12 mouse cellular contexts compared by ENCODE assay signal in genomic region chr5:139088173-139088572, GRCm38 (mm10).
DNase-seq lines count a peak whose midpoint lies in the region; ATAC-seq and TF ChIP-seq lines count a peak whose summit lies in the region.
"Had no signal": no experiment of that assay in that cellular context is flagged by ENCODE, and none has a peak within 500 bp of the region (broad histone marks: within the 10 kb centered on the region; RNA-seq: fewer than 3 reads in every experiment).

No protein-coding gene starts in this region.

- CTCF ChIA-PET in Patski (lab: Charles Lee) = interaction anchor here (1.1 to 1.9 kb wide), 2 partner anchors 12 to 240 kb away, joined by 3 to 6 read pairs; no protein-coding TSS in a partner anchor

- H3K36me3 ChIP-seq in lung, embryonic 15.5 days = no peaks in the 10 kb centered on the region
- no peaks in the 10 kb centered on the region for H3K36me3 ChIP-seq in forebrain, embryonic 16.5 days (ENCODE audit: control insufficient read depth, insufficient read depth)
- H3K36me3 ChIP-seq: embryonic facial prominence, embryonic 12.5 days; hindbrain, embryonic 10.5 days; midbrain, embryonic 12.5 days had no signal

- ATAC-seq in lung, embryonic 15.5 days (ENCODE audit: borderline replicate concordance, extremely low read depth, low FRiP score, low TSS enrichment) = 0 out of 2 replicates have a peak, but pooled peaks have one; percentile 25
- no peak for ATAC-seq in Patski
- ATAC-seq in forebrain, embryonic 16.5 days = no peak

- peak; percentile 12 for DNase-seq in embryo, embryonic 10.5 days (ENCODE audit: low spot score)
- DNase-seq in embryo, embryonic 9.5 days (ENCODE audit: extremely low spot score) = no peak
- no peak for DNase-seq in lung, postnatal 25 days (ENCODE audit: low spot score)
- no peak for DNase-seq in Patski (ENCODE audit: low read depth, low spot score)
- peak; percentile 36 for DNase-seq in naive thymus-derived CD4-positive, alpha-beta T cell, adult 2 months (ENCODE audit: low read depth)
- DNase-seq in layer of hippocampus, adult 9-11 months = no peak
- DNase-seq: kidney, postnatal 14 days had no signal

- no peaks in the 10 kb centered on the region for H3K4me1 ChIP-seq in lung, embryonic 15.5 days
- no peaks in the 10 kb centered on the region for H3K4me1 ChIP-seq in forebrain, embryonic 16.5 days (replicated peaks; ENCODE audit: control insufficient read depth, insufficient read depth, low read length)
- H3K4me1 ChIP-seq: embryonic facial prominence, embryonic 12.5 days; midbrain, embryonic 12.5 days had no signal

- H3K4me3 ChIP-seq in lung, embryonic 15.5 days = no peak overlapping the region
- no peak overlapping the region for H3K4me3 ChIP-seq in forebrain, embryonic 16.5 days (replicated peaks; ENCODE audit: low read length)
- H3K4me3 ChIP-seq: embryonic facial prominence, embryonic 12.5 days; hindbrain, embryonic 10.5 days; midbrain, embryonic 12.5 days had no signal

- no peaks in the 10 kb centered on the region for H3K9me3 ChIP-seq in lung, embryonic 15.5 days
- H3K9me3 ChIP-seq in forebrain, embryonic 16.5 days (ENCODE audit: control insufficient read depth, low read length) = no peaks in the 10 kb centered on the region
- H3K9me3 ChIP-seq: embryonic facial prominence, embryonic 12.5 days had no signal

- POLR2A ChIA-PET in Patski (lab: Charles Lee) = no interaction called here

- H3K27ac ChIP-seq in lung, embryonic 15.5 days = no peak overlapping the region
- no peak overlapping the region for H3K27ac ChIP-seq in forebrain, embryonic 16.5 days (ENCODE audit: low read length)
- H3K27ac ChIP-seq: embryonic facial prominence, embryonic 12.5 days; hindbrain, embryonic 10.5 days; midbrain, embryonic 12.5 days had no signal

- 93% methylated on average over 5 of the region's 5 CpGs for WGBS in lung, embryonic 15.5 days
- WGBS in forebrain, embryonic 16.5 days = 93% methylated on average over 5 of the region's 5 CpGs

- no peak overlapping the region for H3K4me2 ChIP-seq in lung, embryonic 15.5 days
- H3K4me2 ChIP-seq in forebrain, embryonic 16.5 days (ENCODE audit: low read length) = no peak overlapping the region
- H3K4me2 ChIP-seq: embryonic facial prominence, embryonic 12.5 days; midbrain, embryonic 12.5 days had no signal

- no peak overlapping the region for H3K9ac ChIP-seq in lung, embryonic 15.5 days
- no peak overlapping the region for H3K9ac ChIP-seq in forebrain, embryonic 16.5 days (replicated peaks; ENCODE audit: low read depth, low read length)
- H3K9ac ChIP-seq: embryonic facial prominence, embryonic 12.5 days; midbrain, embryonic 12.5 days had no signal

- in situ Hi-C loops in Patski (cut with MboI; ENCODE audit: low pct_unique_long_range_greater_than_20kb) = loop anchor here (5.0 kb wide), 1 partner anchor 231 kb away; no protein-coding TSS in a partner anchor

- TF ChIP-seq CTCF in Patski (IDR thresholded peaks at IDR 0.05) = peak; percentile 60

- no peaks in the 10 kb centered on the region for H3K27me3 ChIP-seq in lung, embryonic 15.5 days
- H3K27me3 ChIP-seq in Patski = no peaks in the 10 kb centered on the region
- no peaks in the 10 kb centered on the region for H3K27me3 ChIP-seq in forebrain, embryonic 16.5 days (replicated peaks; ENCODE audit: control insufficient read depth, insufficient read depth, low read length)
- H3K27me3 ChIP-seq: embryonic facial prominence, embryonic 12.5 days; midbrain, embryonic 12.5 days had no signal

Comparison
In these comparisons a context has a peak if more than half of its experiments do, and no peak if none do; other contexts are left out.
1. DNase-seq: peak in embryo, embryonic 10.5 days (single experiment) and naive thymus-derived CD4-positive, alpha-beta T cell, adult 2 months (single experiment); none in embryo, embryonic 9.5 days (single experiment), lung, postnatal 25 days (single experiment), Patski (single experiment) and layer of hippocampus, adult 9-11 months (single experiment).